12 mouse cellular contexts compared by ENCODE assay signal in the genomic region with DNA sequence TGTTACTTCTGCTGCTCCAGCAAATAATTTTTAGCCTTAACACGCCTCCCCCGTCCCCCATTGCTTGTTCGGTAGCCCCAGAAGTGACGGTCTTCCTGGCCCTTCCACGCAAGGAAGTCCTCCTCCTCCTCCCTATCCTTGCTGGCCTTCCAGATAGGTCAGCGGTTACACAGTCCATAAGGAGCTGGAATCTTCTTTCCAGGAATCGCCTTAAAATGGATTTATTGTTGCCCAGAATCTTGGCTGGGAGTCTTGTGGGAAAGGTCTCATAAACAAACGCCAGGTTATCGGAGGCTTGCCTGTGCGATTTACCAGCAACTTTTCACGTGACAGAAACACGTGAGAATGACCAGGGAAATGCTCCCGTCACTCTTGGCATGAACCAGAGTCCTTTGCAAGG.
DNase-seq lines count a peak whose midpoint lies in the region; ATAC-seq lines count a peak whose summit lies in the region.
"Had no signal": no experiment of that assay in that cellular context is flagged by ENCODE, and none has a peak within 500 bp of the region (broad histone marks: within the 10 kb centered on the region; RNA-seq: fewer than 3 reads in every experiment).

No protein-coding gene starts in this region.

- H3K27ac ChIP-seq in intestine, embryonic 14.5 days (ENCODE audit: low read depth) = no peak overlapping the region
- no peak overlapping the region for H3K27ac ChIP-seq in intestine, embryonic 15.5 days
- no peak overlapping the region for H3K27ac ChIP-seq in midbrain, embryonic 15.5 days
- H3K27ac ChIP-seq: hindbrain, embryonic 14.5 days had no signal

- H3K9ac ChIP-seq in intestine, embryonic 14.5 days (ENCODE audit: low read length) = no peak overlapping the region
- no peak overlapping the region for H3K9ac ChIP-seq in intestine, embryonic 15.5 days
- H3K9ac ChIP-seq in midbrain, embryonic 15.5 days = no peak overlapping the region
- H3K9ac ChIP-seq: hindbrain, embryonic 14.5 days had no signal

- 0 out of 2 replicates have a peak overlapping the region, but pooled peaks have one; percentile 1 for H3K4me2 ChIP-seq in intestine, embryonic 14.5 days (ENCODE audit: low read length)
- no peak overlapping the region for H3K4me2 ChIP-seq in intestine, embryonic 15.5 days (replicated peaks)
- H3K4me2 ChIP-seq in midbrain, embryonic 15.5 days = no peak overlapping the region
- H3K4me2 ChIP-seq: hindbrain, embryonic 14.5 days had no signal

- no peaks in the 10 kb centered on the region for H3K4me1 ChIP-seq in intestine, embryonic 14.5 days (replicated peaks; ENCODE audit: control insufficient read depth, insufficient read depth, low read length)
- H3K4me1 ChIP-seq in intestine, embryonic 15.5 days (replicated peaks) = no peaks in the 10 kb centered on the region
- no peaks in the 10 kb centered on the region for H3K4me1 ChIP-seq in midbrain, embryonic 15.5 days

- H3K4me3 ChIP-seq in intestine, embryonic 14.5 days (ENCODE audit: low read depth, low read length) = no peak overlapping the region
- no peak overlapping the region for H3K4me3 ChIP-seq in intestine, embryonic 15.5 days (replicated peaks)
- no peak overlapping the region for H3K4me3 ChIP-seq in midbrain, embryonic 15.5 days

- H3K27me3 ChIP-seq in intestine, embryonic 14.5 days (replicated peaks; ENCODE audit: control insufficient read depth, insufficient read depth, low read length) = no peaks in the 10 kb centered on the region
- H3K27me3 ChIP-seq in intestine, embryonic 15.5 days (replicated peaks) = no peaks in the 10 kb centered on the region
- H3K27me3 ChIP-seq in midbrain, embryonic 15.5 days (replicated peaks) = no peaks in the 10 kb centered on the region

- no peak for ATAC-seq in intestine, embryonic 14.5 days (replicated peaks; ENCODE audit: low FRiP score, low TSS enrichment, low read depth)
- no peak for ATAC-seq in intestine, embryonic 15.5 days
- ATAC-seq in midbrain, embryonic 15.5 days (replicated peaks) = no peak
- no peak for ATAC-seq in erythroblast, adult 5-6 weeks (replicated peaks; ENCODE audit: low FRiP score, poor library complexity, severe bottlenecking)
- ATAC-seq: CD4-positive, CD25-positive, alpha-beta regulatory T cell, adult 4 months had no signal

- WGBS in intestine, embryonic 14.5 days = 48% methylated on average over 13 of the region's 13 CpGs
- 53% methylated on average over 13 of the region's 13 CpGs for WGBS in intestine, embryonic 15.5 days
- WGBS in midbrain, embryonic 15.5 days = 87% methylated on average over 13 of the region's 13 CpGs

- 0 out of 2 replicates have a peak, but pooled peaks cover 5% of the 10 kb centered on the region for H3K9me3 ChIP-seq in intestine, embryonic 14.5 days (ENCODE audit: control insufficient read depth, low read length)
- no peaks in the 10 kb centered on the region for H3K9me3 ChIP-seq in intestine, embryonic 15.5 days
- no peaks in the 10 kb centered on the region for H3K9me3 ChIP-seq in midbrain, embryonic 15.5 days

- DNase-seq in intestine, embryonic 14.5 days (ENCODE audit: low spot score) = no peak
- peak; percentile 92 for DNase-seq in heart, adult 8-10 months (ENCODE audit: low spot score)
- peak; percentile 69 for DNase-seq in kidney, adult 9 months
- peak; percentile 81 for DNase-seq in skeletal muscle tissue, adult 2 months (ENCODE audit: low read depth, low spot score)
- no peak for DNase-seq in layer of hippocampus, adult 11-12 months (ENCODE audit: low spot score)
- DNase-seq: cerebellum, adult 8-10 months; left cerebral cortex, postnatal 4 days had no signal

- no peaks in the 10 kb centered on the region for H3K36me3 ChIP-seq in intestine, embryonic 14.5 days (ENCODE audit: control insufficient read depth, insufficient read depth, low read length)
- H3K36me3 ChIP-seq in intestine, embryonic 15.5 days = no peaks in the 10 kb centered on the region
- no peaks in the 10 kb centered on the region for H3K36me3 ChIP-seq in midbrain, embryonic 15.5 days (replicated peaks)

Comparison
In these comparisons a context has a peak if more than half of its experiments do, and no peak if none do; other contexts are left out.
1. DNase-seq: peak in heart, adult 8-10 months (single experiment), kidney, adult 9 months (single experiment) and skeletal muscle tissue, adult 2 months (single experiment); none in intestine, embryonic 14.5 days (single experiment) and layer of hippocampus, adult 11-12 months (single experiment).